Comparison of ENCODE assay signal across 8 mouse cellular contexts in the genomic region with DNA sequence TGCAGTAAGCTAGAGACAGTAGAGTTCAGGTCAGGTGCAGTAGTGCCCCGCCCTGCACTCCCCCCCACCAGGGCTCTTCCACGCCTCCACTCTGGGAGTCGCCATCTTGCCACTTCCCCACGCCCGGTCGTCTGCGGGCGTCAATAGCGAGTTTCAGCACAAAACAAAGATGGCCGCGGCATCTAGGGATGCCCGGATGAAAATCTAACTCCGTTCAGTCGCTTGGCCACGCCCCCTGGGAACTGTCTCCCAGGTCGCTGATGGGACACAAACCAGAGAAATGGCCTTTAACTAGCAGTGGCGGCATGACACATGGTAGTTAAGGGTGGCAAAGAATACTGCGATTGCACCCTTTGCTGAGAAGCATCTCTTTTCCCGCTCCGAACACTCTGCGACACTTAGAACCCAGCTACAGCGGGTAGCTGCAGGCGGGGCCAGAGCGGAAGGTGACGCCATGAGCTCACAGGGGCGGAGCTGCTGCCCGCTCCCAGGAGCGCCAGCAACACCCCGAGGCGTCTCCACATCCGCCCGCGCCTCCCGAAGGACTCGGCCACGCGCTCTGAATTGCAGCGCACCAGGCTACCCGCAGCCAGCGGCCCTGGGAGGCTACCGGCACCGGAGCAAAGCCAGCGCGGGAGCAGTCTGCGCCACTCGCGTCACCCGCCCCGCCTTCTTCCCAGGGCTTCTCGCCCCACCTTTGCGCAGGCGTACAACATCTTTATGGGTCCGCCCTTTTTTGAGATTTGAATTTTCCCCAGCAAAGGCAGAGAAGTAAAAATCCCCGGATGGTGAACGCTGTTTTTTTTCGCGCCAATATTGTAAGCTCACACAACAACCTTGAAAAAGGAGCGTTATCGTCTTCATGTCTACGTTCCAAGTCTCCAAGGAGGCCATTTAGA. TPM values are rescaled to one million over a fixed set of nuclear protein-coding genes. Genes with fewer than 3 reads are reported as not detected.
A peak's percentile ranks its signal among the peaks of the same experiment; 100 is the strongest.
DNase-seq lines count a peak whose midpoint lies in the region; ATAC-seq and TF ChIP-seq lines count a peak whose summit lies in the region.

No protein-coding gene starts in this region.

- WGBS in forebrain, postnatal 0 days: 22% methylated on average over 58 of the region's 60 CpGs
- WGBS in lung, embryonic 16.5 days: 12% methylated on average over 59 of the region's 60 CpGs

- peaks cover 33% of the 10 kb centered on the region for H3K4me1 ChIP-seq in G1E (ENCODE audit: insufficient read depth, low read depth, low read length)
- peaks cover 10% of the 10 kb centered on the region; the same call in 1 of the 2 replicates for H3K4me1 ChIP-seq in forebrain, postnatal 0 days (ENCODE audit: insufficient read depth)
- peaks cover 12% of the 10 kb centered on the region; the same call in 1 of the 2 replicates for H3K4me1 ChIP-seq in lung, embryonic 16.5 days (replicated peaks; ENCODE audit: control insufficient read depth, insufficient read depth, low read length)

- H3K9ac ChIP-seq in forebrain, postnatal 0 days: peak overlapping the region; percentile 74
- H3K9ac ChIP-seq in lung, embryonic 16.5 days (ENCODE audit: low read length): peak overlapping the region; percentile 79

- no peaks in the 10 kb centered on the region for H3K9me3 ChIP-seq in G1E (replicated peaks)
- H3K9me3 ChIP-seq in forebrain, postnatal 0 days (ENCODE audit: low read length): no peaks in the 10 kb centered on the region
- H3K9me3 ChIP-seq in lung, embryonic 16.5 days (ENCODE audit: control insufficient read depth, low read length): no peaks in the 10 kb centered on the region

- H3K27me3 ChIP-seq in G1E (ENCODE audit: insufficient read depth, low read length): no peaks in the 10 kb centered on the region
- no peaks in the 10 kb centered on the region for H3K27me3 ChIP-seq in forebrain, postnatal 0 days (ENCODE audit: insufficient read depth, low read length)
- H3K27me3 ChIP-seq in lung, embryonic 16.5 days (ENCODE audit: control insufficient read depth, insufficient read depth, low read depth, low read length): no peaks in the 10 kb centered on the region

- peak overlapping the region; percentile 84 for H3K4me3 ChIP-seq in G1E (ENCODE audit: low read depth, low read length)
- peak overlapping the region; percentile 61 for H3K4me3 ChIP-seq in forebrain, postnatal 0 days (ENCODE audit: low read depth, low read length)
- peak overlapping the region; percentile 77 for H3K4me3 ChIP-seq in lung, embryonic 16.5 days (ENCODE audit: low read length)

- H3K36me3 ChIP-seq in G1E (replicated peaks): peaks cover 22% of the 10 kb centered on the region
- no peaks in the 10 kb centered on the region for H3K36me3 ChIP-seq in forebrain, postnatal 0 days (ENCODE audit: insufficient read depth)
- H3K36me3 ChIP-seq in lung, embryonic 16.5 days (ENCODE audit: control insufficient read depth, insufficient read depth, low read length): no peaks in the 10 kb centered on the region

- H3K4me2 ChIP-seq in forebrain, postnatal 0 days (ENCODE audit: low read depth): peak overlapping the region; percentile 60
- H3K4me2 ChIP-seq in lung, embryonic 16.5 days (ENCODE audit: low read depth, low read length): peak overlapping the region; percentile 53

- H3K27ac ChIP-seq in forebrain, postnatal 0 days (ENCODE audit: low read depth, low read length): peak overlapping the region; percentile 99
- peak overlapping the region; percentile 99 for H3K27ac ChIP-seq in lung, embryonic 16.5 days (ENCODE audit: low read length)

- DNase-seq in G1E (ENCODE audit: low spot score): peak; percentile 48
- DNase-seq in cerebellum, adult 18-20 months: peak; percentile 89 to 90
- DNase-seq in forebrain, postnatal 0 days: peak; percentile 96
- DNase-seq in heart, postnatal 4 days: peak; percentile 88
- DNase-seq in layer of hippocampus, adult 9-10 months (ENCODE audit: low spot score): peak; percentile 86
- DNase-seq in ovary, postnatal 10 days (ENCODE audit: low spot score): peak; percentile 65
- DNase-seq in thymus, postnatal 10 days (ENCODE audit: low spot score in 2 of 2): peak; percentile 75 to 79

- ATAC-seq in G1E (ENCODE audit: extremely low read depth, insufficient number of reproducible peaks, low FRiP score, poor library complexity, severe bottlenecking): peak; percentile 41
- peak; percentile 85 for ATAC-seq in forebrain, postnatal 0 days
- peak; percentile 87 for ATAC-seq in lung, embryonic 16.5 days (ENCODE audit: low read depth)

- no peak for TF ChIP-seq CTCF in G1E (IDR thresholded peaks at IDR 0.05; ENCODE audit: low read depth, low read length)
- no peak for TF ChIP-seq CTCF in forebrain, postnatal 0 days (IDR thresholded peaks at IDR 0.05; ENCODE audit: low read depth)

RNA-seq across cellular contexts. Expression of gene Hcfc1, which starts 1.3 kb away (rescaled TPM):
- total RNA-seq in G1E (2014; fragmentation: Nextera tagmentation): 222 and 230 TPM in 2 replicates
- 40.8 and 47.3 TPM in 2 replicates for total RNA-seq in G1E (2017)
- 148 and 184 TPM in 2 replicates for polyA plus RNA-seq in G1E (2012)
- total RNA-seq in forebrain, postnatal 0 days (2014; rRNA removed): 69.7 and 102 TPM in 2 replicates
- polyA plus RNA-seq in forebrain, postnatal 0 days (2015; fragmentation: Nextera tagmentation; extraction: Ambion mirVana): 23.1 and 30.8 TPM in 2 replicates
- total RNA-seq in heart, postnatal 4 days (2021): 10 to 100 TPM; 73.9 to 79.3 TPM
- polyA plus RNA-seq in lung, embryonic 16.5 days (2015; fragmentation: Nextera tagmentation; extraction: Ambion mirVana): 48.4 and 48.7 TPM in 2 replicates

RNA-seq across cellular contexts. Expression of gene Renbp, which starts 36.8 kb away (rescaled TPM):
- total RNA-seq in G1E (2014; fragmentation: Nextera tagmentation) (39.2 and 42.7 TPM in 2 replicates), G1E (2017) (196 and 201 TPM in 2 replicates)
- 80.1 and 139 TPM in 2 replicates for polyA plus RNA-seq in G1E (2012)
- total RNA-seq in forebrain, postnatal 0 days (2014; rRNA removed): 4.9 and 13.1 TPM in 2 replicates
- polyA plus RNA-seq in forebrain, postnatal 0 days (2015; fragmentation: Nextera tagmentation; extraction: Ambion mirVana): 11.7 and 12.4 TPM in 2 replicates
- 10 to 100 TPM; 21.4 to 22.9 TPM for total RNA-seq in heart, postnatal 4 days (2021)
- polyA plus RNA-seq in lung, embryonic 16.5 days (2015; fragmentation: Nextera tagmentation; extraction: Ambion mirVana): 43.7 and 43.9 TPM in 2 replicates

RNA-seq across cellular contexts. Expression of gene Naa10, which starts 45.7 kb away (rescaled TPM):
- total RNA-seq in G1E (2014; fragmentation: Nextera tagmentation) (55.9 and 61.9 TPM in 2 replicates), G1E (2017) (85.4 and 105 TPM in 2 replicates)
- polyA plus RNA-seq in G1E (2012): 171 and 192 TPM in 2 replicates
- 68.9 and 71.2 TPM in 2 replicates for total RNA-seq in forebrain, postnatal 0 days (2014; rRNA removed)
- polyA plus RNA-seq in forebrain, postnatal 0 days (2015; fragmentation: Nextera tagmentation; extraction: Ambion mirVana): 92.1 and 100 TPM in 2 replicates
- 10 to 100 TPM; 66.7 to 71.7 TPM for total RNA-seq in heart, postnatal 4 days (2021)
- polyA plus RNA-seq in lung, embryonic 16.5 days (2015; fragmentation: Nextera tagmentation; extraction: Ambion mirVana): 132 and 136 TPM in 2 replicates

RNA-seq across cellular contexts. Expression of gene Arhgap4, which starts 45.8 kb away (rescaled TPM):
- total RNA-seq in G1E (2014; fragmentation: Nextera tagmentation) (5.0 and 5.1 TPM in 2 replicates), G1E (2017) (2.1 and 3.8 TPM in 2 replicates)
- 1.5 and 1.7 TPM in 2 replicates for polyA plus RNA-seq in G1E (2012)
- 2.0 and 4.8 TPM in 2 replicates for total RNA-seq in forebrain, postnatal 0 days (2014; rRNA removed)
- 1.1 and 1.6 TPM in 2 replicates for polyA plus RNA-seq in forebrain, postnatal 0 days (2015; fragmentation: Nextera tagmentation; extraction: Ambion mirVana)
- 1 to 10 TPM; 1.8 to 2.0 TPM for total RNA-seq in heart, postnatal 4 days (2021)
- 3.1 and 3.5 TPM in 2 replicates for polyA plus RNA-seq in lung, embryonic 16.5 days (2015; fragmentation: Nextera tagmentation; extraction: Ambion mirVana)

RNA-seq across cellular contexts. Expression of gene Irak1, which starts 56.3 kb away (rescaled TPM):
- total RNA-seq in G1E (2014; fragmentation: Nextera tagmentation) (76.7 and 101 TPM in 2 replicates), G1E (2017) (35.4 and 39.7 TPM in 2 replicates)
- polyA plus RNA-seq in G1E (2012): 270 and 286 TPM in 2 replicates
- total RNA-seq in forebrain, postnatal 0 days (2014; rRNA removed): 41.9 and 63.7 TPM in 2 replicates
- polyA plus RNA-seq in forebrain, postnatal 0 days (2015; fragmentation: Nextera tagmentation; extraction: Ambion mirVana): 21.0 and 28.0 TPM in 2 replicates
- total RNA-seq in heart, postnatal 4 days (2021): 10 to 100 TPM; 56.4 to 57.1 TPM
- 57.7 and 61.6 TPM in 2 replicates for polyA plus RNA-seq in lung, embryonic 16.5 days (2015; fragmentation: Nextera tagmentation; extraction: Ambion mirVana)

Comparison
In these comparisons a context has a peak if more than half of its experiments do, and no peak if none do; other contexts are left out.
1. Peak in every context shown above with its lines: DNase-seq, ATAC-seq, H3K4me3 ChIP-seq and H3K27ac ChIP-seq.